Mouse (Mus musculus) layer of hippocampus, postnatal 10 days (tissue): ENCODE measurements around the gene Ptges. TPM values are rescaled to one million over a fixed set of nuclear protein-coding genes. Genes with fewer than 3 reads are reported as not detected.
"Not testable (repeated sequence)": the region's sequence is repeated elsewhere in the genome, so short reads cannot be mapped to it uniquely, and the experiment has no call there.

ENCODE experiments used
- DNase-seq, 2 experiments: peaks; one replicate each; pipeline ENCODE4 v3.0.0; 2021; ENCODE audit warnings: low spot score in 2 of 2
- total RNA-seq, 2 experiments: library from RNA; stranded (reverse); gene quantifications; 2 replicates each; pipeline ENCODE4 v1.2.3; 2021

The Ptges gene
- total RNA-seq, 2 experiments from 2014 or later: 5.7 to 6.6 TPM

DNA sequence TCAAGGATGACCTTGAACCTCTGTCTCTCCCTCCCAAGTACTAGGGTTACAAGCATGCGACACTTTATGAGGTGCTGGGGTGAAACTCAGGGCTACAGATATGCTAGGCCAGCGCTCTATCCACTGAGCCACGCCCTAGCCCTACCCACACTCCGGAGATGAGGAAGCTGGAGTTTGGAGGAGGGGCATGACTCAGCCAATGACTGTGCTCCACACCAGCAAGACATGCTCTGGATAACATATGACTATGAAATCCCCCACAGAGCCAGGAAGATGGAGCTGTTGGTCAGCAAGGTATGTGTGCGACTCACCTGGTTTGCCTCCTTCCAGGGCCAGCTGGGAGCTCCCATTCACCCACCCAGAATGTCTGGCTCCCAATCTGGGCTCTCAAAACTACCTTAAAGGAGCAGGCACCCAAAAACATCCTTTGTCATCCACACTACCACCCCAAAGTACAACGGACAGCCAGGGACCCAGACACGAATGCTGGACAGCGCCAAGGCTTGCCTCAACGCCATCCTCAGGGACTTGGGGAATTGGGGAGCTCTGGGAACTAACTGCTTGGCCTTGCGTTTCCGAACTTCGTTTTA, 675 bp downstream of the Ptges start:
- DNase-seq: no peak

GRCm38 (mm10) chr2:30927844-30928628, 1.6 kb downstream of the Ptges start:
- DNase-seq: peak; percentile 89

GRCm38 (mm10) chr2:30927151-30927781, 2.4 kb downstream of the Ptges start:
- no peak for DNase-seq

- no peak for DNase-seq
Measured at GRCm38 (mm10) chr2:30926381-30926780, 3.3 kb downstream of the Ptges start.

DNA sequence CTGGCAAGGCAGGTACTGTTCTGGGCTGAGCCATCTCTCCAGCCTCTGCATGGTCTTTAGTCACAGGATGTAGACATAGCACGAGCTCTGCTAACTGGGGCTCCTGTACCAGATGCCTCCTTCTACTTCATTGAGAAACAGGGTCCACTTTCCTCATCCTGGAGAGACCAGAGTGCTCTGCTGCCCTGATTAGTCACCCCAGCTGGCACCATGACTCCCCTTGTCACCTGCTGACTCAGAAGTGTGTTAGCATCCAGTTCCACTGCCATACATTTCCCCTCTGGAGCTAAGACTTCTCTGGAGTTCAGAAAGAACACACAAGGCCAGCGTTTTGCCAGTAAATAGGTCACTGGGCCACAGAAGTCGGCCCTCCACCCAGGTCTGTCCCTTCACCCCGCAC, 4.5 kb downstream of the Ptges start:
- DNase-seq: no peak

GRCm38 (mm10) chr2:30923099-30923498, 6.6 kb downstream of the Ptges start:
- no peak for DNase-seq

DNA sequence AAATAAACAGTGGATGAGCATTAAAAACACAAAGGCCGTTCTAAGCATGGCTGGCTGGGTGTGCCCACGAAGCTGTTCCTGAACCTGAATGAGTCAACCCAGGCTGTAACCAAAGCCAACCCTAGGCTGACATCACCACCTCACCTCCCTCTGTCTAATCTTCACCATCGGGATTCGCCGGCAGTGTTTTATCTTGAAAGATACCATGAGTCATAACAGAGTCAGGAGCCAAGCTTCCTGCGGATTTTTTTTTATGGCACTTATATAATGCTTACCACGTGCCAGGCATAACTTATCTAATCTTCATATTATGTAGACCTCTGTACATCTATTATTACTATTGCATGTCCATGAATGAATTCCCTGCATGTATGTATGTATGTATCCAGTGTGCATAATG, 9.4 kb downstream of the Ptges start:
- DNase-seq: no peak

GRCm38 (mm10) chr2:30918780-30919329, 10.8 kb downstream of the Ptges start:
- DNase-seq: no peak

DNA sequence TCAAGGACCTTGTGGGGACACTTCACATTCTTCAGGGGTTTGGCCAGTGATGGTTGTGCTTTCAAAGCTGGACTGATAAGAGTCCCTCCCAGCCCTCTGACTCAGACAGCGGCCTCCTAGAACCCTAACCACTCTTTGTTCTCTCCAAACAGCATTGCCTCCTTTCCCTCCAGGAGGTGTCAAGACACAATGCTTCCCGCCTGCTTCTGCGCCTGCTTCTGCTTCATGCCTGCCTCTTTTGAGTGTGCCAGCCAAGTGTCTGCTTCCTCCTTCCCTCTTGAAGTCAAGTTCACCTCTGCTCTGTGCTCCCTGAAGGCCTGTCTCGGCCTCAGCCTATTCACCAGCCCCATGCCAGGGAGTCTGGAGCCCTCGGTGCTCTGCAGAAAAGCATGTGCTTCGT, 11.5 kb downstream of the Ptges start:
- DNase-seq: no peak

GRCm38 (mm10) chr2:30917649-30918048, 12.0 kb downstream of the Ptges start:
- DNase-seq: no peak

GRCm38 (mm10) chr2:30915933-30916332, 13.7 kb downstream of the Ptges start:
- DNase-seq: not testable (repeated sequence)

- no peak for DNase-seq
Measured at GRCm38 (mm10) chr2:30915376-30915775, 14.3 kb downstream of the Ptges start.

GRCm38 (mm10) chr2:30914836-30915235, 14.8 kb downstream of the Ptges start:
- DNase-seq: no peak

- DNase-seq: no peak
Measured at GRCm38 (mm10) chr2:30913022-30913421, 16.6 kb downstream of the Ptges start.

DNA sequence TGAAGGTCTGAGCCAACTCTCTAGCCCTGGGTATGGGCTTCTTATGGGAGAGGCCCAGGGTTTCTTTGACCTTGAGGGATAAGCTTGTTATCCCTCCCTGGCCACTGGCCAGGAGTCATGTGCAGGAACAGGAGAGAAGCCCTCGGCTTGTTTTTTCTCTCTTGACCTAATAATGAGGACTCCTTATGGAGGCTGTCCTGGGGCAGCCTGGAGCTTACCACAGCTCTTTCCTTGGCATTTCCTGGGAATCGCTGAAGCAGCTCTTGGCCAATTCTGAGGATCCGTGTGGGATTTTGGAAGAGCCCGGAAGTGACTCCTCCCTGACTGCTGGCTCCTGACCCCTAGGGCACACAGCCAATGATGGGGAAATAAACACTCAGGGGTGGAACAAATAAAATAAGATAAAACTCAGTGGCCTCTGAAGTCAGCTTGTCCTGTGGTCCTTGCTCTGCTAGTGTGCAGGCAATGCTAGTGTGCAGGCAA, 17.3 kb downstream of the Ptges start:
- no peak for DNase-seq

GRCm38 (mm10) chr2:30906641-30907040, 23.0 kb downstream of the Ptges start:
- no peak for DNase-seq

GRCm38 (mm10) chr2:30905906-30906305, 23.8 kb downstream of the Ptges start:
- no peak for DNase-seq

GRCm38 (mm10) chr2:30904991-30905390, 24.7 kb downstream of the Ptges start:
- no peak for DNase-seq

DNA sequence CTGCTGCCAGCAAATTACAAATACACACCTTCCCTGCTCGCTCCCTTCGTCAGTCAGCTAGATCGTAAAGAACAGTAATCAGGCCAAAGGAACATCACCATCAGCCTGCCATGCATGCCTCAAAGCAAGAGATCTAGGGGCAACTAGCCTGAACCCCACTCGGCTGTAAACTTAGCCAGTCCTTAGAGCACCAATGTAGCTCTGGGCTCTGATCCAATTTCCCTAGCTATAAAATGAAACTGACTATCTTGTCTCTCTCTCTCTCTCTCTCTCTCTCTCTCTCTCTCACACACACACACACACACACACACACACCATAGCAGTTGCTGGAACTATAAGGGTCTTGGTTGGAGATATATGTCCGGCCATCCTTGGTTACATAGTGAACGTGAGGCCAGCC, 25.4 kb downstream of the Ptges start:
- no peak for DNase-seq

DNA sequence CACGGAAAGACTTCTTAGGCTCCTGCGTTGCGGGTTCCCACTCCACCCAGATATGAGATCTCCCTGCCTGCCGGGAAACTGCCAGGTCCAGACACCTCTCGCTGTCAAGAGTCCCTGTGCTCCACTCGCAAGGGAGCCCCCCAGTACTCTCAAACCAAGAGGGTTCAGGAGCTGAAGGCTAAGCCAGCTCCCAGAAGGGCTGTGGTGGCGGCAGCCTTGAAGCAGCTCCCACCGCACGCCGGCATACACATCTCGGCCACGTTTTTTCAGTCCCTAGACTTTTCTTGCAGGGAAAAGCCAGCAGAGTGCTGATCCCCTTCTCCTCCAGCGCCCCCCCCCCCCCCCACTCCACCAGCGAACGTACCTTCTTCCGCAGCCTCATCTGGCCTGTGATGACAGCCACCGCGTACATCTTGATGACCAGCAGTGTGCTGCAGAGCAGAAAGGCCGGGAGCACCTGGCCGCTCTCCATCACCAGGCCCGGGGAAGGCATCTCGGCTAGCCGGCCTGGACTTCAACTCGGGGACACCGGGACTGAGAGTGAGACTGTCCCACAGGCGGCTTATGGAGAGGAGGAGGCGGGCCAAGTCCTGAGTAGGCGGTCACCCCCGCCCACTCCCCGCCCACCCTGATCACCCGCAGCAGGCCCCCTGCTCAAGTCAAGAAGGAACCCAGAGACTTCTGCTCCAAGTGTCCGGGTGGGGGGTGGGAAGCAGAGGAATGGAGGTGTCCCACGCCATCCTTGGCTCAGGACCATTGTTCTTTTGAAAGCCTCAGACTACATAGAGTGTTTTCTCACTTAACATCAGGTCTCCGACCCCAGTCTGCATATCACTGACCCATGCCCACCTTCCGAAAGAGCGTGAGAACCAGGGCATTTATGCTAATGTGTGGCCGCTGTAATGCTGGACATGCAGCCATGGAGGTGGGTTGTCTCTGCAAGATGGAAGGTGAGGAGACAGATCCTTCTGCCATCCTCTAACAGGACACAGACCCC, 26.6 kb downstream of the Ptges start:
- no peak for DNase-seq

DNA sequence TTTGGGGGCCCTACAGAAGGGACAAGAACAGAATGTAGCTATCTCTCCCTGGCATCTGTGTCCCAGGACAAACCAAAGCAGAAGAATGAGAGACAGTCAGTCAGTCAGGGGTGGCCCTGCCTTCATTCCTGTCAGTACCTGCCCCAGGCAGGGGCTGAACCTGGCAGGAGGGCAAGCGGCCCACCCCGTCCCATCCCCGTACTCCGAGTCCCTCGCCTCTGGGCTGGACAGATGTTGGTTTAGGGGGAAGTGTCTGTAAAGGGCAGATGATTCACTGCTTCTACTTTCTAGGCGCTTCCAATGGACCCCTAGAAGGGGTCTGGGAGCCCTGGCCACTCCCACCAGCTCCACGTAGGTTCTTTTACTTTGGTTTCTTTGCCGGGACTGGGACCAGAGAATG, 27.4 kb downstream of the Ptges start:
- DNase-seq: no peak
